Mouse (Mus musculus) urinary bladder, adult 18-20 months (tissue): ENCODE measurements around the gene Rergl.

ENCODE experiments used
- DNase-seq, 2 experiments: peaks; one replicate each; pipeline ENCODE4 v3.0.0; 2022; ENCODE audit warnings: low spot score in 2 of 2, mixed read lengths in 2 of 2

Rergl gene

GRCm38 (mm10) chr6:139501876-139502275, at the start of gene Rergl:
Rergl (minus strand) TSS chr6:139501976.
- DNase-seq, result no peak

GRCm38 (mm10) chr6:139538469-139538868, 36.7 kb upstream of the Rergl start:
- no peak for DNase-seq

DNA sequence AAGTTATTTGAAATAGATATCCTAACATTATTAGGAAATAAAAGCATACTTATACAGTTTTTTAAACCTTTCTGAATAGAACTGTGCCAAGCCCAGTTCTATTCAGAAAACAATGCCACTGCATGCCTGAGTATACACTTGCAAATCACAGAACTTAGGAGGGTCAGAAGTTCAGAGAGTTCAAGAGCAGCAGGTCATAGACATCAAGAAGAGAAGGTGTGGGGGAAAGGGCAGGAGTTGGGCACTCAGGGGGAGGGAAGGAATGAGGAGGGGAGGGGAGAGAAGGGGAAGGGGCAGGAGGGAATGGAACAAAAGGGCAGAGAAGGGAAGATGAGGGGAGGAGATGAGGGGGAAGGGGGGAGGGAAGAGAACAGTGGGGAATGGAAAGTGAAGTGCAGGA, 23.6 kb upstream of the Rergl start:
- no peak for DNase-seq

- no peak for DNase-seq
Observed at GRCm38 (mm10) chr6:139524288-139524687, 22.5 kb upstream of the Rergl start.

DNA sequence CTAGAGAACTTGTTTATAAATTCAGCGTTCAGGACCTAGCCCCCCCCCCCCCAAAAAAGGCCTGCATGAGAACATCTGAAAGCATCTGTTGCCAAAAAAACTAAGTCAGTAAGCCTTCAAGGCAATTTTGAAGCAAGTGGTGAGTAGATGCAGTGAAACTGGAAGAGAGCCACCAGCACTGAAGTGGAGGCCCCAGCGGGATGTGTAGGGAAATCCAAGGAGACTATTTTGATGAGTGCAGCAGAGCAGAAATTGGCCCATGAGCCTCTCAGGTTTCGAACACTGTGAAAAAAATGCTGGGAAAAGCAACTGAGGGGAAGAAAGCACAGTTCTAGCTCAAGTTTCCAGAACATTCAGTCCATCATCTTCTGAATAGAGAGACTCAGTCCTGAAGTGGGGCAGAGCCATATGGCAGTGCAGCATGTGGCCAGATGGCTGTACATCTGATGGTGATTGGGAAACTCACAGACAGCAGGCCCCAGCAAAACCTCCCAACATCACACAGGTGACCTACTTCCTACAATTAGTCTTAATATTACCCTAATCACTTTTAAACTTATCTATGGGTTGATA, 13.2 kb upstream of the Rergl start:
- no peak for DNase-seq

- no peak for DNase-seq
Observed at GRCm38 (mm10) chr6:139479730-139480129, 22.0 kb downstream of the Rergl start.

GRCm38 (mm10) chr6:139464980-139465379, 36.8 kb downstream of the Rergl start:
- DNase-seq, result no peak

DNA sequence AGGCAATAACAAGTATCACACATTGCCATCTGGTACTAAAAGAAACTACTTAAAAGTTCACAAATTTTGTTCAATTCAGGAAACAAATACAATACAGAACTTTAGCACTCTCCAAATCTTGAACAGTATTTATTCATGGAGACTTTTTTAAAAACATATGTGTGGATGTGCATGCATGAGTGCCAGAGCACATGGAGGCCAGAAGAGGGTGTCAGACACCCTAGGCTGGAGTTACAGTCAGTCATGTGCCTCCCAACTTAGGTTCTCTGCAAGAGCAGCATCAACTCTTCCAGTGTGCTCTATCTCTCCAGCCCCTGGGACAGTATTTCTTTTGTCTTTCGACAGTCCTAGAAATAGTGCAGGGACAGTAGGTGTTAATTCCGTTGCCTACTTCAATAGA, 37.5 kb downstream of the Rergl start:
- DNase-seq, result no peak

GRCm38 (mm10) chr6:139461094-139461493, 40.7 kb downstream of the Rergl start:
- no peak for DNase-seq

DNA sequence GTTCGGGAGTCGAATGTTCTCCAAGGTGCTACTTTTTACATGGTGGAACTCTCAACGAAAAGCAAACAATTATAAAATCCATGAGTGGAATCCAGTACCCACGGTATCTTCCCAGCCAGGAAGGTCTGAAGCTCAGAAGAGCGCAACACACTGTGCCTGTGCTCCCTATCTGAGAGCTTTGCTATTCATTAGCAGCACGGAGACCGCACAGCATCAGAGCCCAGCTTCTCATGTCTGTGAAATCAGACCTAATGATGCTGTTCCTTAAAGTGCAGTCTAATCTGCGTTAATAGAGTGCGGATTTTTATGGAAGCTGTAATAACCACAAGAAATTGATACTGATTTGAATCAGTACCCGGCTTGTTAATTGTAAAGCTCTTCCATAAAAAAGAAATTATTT, 41.3 kb downstream of the Rergl start:
- DNase-seq, result no peak

DNA sequence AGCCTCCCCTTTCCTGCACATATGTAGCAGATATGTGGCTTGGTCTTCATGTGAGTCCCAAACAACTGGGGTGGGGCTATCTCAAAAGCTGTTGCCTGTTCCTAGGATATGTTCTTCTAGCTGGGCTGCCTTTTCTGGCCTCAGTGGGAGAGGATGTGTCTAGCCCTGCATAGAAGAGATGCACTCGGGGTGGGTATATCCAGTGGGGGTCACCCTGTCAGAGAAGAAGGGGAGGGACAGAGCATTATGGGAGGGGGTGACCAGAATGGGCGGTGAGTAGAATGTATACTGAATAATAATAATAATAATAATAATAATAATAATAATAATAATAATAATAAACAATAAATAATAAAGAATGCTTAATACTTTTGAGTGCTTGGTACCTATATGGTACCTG, 57.8 kb downstream of the Rergl start:
- DNase-seq, result no peak
